Mouse (Mus musculus) left cerebral cortex, postnatal 36 days (tissue): Measurements from ENCODE around the gene Ube2e1. TPM values are rescaled to one million over a fixed set of nuclear protein-coding genes. Genes with fewer than 3 reads are reported as not detected.
"Not testable (repeated sequence)": the region's sequence is repeated elsewhere in the genome, so short reads cannot be mapped to it uniquely, and the experiment has no call there.

Experiments
- DNase-seq, 2 experiments: peaks; one replicate each; pipeline ENCODE4 v3.0.0; 2021 to 2022; ENCODE audit warnings: low spot score in 2 of 2, mixed read lengths in 1 of 2
- intact Hi-C: fragments of 180-260 bp; cut with DNase I; formaldehyde crosslinking; loops from one replicate; pipeline ENCODE4 v1.15.1; 2025
- total RNA-seq, 2 experiments: library from RNA; stranded (reverse); gene quantifications; 2 replicates each; pipeline ENCODE4 v1.2.3; 2021

Ube2e1 gene
- total RNA-seq, 2 experiments from 2014 or later, result 121 to 122 TPM

DNA sequence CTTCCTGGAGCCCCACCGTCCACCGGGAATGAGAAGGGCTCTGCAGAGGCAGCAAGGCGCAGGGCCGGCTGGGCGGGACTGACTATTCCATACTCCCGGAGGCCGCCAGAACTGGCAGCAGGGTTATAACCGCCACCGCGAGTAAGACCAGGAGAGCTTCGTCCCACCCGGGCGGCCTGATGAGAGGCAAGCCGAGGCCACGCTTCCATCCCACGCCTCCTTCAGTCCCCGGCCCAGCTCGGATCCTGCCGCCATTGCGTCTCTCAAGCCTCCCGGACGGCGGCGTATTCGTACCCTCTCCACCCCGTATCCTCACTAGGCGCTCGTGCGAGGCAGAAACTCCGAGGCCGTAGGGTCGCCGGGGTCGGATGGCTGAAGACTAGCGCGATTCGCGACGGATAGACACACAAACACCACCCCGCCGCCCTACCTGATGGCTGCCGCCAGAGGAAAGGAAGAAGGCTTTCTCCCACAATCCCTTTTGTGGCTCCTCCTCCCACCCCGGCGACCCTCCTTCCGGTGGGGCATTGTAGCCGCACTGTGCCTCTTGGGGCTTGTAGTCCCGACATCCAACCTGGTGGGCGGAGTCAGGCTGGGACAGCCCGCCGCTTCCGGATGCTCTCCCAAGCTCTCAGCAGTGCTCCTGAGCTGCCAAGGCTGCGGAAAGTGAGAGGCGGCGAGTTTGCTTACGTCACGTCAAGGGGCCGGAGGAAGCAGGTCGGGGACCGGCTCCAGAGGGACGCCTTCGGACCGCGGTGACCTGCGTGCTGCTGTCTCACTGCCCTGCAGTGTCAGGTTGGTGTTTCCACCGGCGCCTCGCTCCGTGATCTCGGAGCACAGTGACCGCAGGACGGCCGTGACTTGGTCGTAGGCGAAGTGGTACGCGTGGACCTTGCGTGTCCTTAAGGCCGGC, 60.9 kb downstream of the Ube2e1 start, which contains the start of the genes Nkiras1 and Rpl15:
Gene Nkiras1, plus strand, starts transcription at position 608 of the 913 bp plus-strand sequence.
Gene Rpl15, minus strand, starts transcription at position 863 of the 913 bp plus-strand sequence.
- peak; percentile 98 for DNase-seq
- intact Hi-C loops, result loop anchor here (1.0 to 5.0 kb wide), 2 partner anchors 31 to 62 kb away; partner anchors contain the start of genes Nr1d2 and Ube2e1

DNA sequence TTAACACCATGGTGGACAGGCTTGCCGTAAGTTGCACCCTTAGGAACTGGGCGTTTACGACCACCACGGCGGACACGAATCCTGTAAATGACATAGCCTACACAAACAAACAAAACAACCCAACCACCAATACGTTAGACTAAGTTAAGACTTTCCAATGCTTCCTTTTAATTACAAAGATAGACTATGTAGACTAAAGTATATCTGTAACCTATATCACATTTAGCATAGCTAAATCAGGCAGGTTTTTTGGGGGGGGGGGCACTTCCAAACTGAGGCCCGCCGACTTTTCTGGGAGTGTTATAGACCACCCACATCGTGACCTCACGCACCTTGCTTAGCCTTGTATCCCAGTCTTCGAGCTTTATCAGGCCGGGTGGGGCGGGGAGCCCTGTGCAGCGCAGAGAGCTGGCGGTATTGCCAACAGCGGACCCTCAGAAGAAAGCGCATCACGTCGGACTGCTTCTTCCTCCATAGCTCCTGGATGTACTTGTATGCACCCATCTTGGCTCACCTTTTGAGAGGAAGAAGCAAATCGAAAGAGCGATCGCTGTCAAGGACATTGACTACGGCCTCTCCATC, 61.6 kb downstream of the Ube2e1 start:
- DNase-seq, result not testable (repeated sequence)
- intact Hi-C loops, result loop anchor here (5.0 kb wide), 1 partner anchor 62 kb away; the partner anchor contains the start of gene Ube2e1

DNA sequence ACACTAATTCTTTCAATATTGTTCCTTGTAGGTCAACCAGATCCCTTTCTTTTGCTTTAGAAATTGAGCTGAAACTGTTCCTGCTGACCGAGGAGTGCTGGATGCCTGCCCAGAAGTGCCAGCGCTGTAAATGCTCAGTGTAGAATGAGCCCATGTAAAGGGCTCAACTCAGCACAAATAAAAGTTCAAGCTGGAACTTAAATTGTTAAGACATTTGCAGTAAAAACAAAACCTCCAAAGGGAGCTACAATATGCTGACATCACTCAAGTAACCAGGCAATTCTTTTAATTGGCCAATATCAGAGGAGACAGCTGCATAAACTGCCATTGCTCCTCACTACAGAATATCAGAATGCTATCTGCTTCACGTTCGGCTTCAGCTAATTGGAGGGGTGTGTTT, 68.2 kb downstream of the Ube2e1 start:
- DNase-seq, result peak in 1 of 2 experiments; percentile 33

DNA sequence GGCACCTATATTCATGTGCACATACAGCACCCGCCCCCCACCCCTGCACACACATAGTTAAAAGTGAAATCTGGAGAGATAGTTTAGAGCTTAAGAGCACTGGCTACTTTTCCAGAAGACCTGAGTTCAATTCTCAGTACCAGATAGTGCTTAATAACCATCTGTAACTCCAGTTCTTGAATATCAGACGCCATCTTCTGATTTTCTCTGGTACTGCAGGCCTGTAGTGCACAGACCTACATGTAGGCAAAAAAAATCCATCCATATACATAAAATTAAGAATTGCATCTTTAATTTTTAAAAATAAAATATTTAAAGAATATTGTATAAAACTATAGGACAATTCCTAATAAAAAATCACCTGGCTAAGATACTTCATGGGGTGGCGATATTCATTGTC, 70.5 kb downstream of the Ube2e1 start:
- intact Hi-C loops, result no loop called here
- DNase-seq, result no peak

More for the DNA sequence above, 68.2 kb downstream of the Ube2e1 start:
- intact Hi-C loops, result no loop called here

DNA sequence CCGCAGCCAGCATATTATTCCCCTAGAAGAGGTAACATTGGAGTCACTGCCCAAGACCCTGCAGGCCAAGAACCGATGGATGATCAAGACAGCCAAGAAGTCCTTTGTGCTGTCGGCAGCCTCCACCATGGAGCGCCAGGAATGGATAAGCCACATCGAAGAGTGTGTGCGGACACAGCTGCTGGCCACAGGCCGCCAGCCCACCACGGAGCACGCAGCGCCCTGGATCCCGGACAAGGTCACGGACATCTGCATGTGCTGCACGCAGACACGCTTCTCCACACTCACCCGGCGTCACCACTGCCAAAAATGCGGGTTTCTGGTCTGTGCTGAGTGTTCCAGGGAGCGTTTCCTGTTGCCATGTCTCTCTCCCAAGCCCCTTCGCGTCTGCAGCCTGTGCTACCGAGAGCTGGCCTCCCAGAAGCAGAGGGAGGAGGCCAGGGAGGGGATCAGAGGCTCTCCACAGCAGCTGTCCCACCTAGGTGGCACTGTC, 89.0 kb downstream of the Ube2e1 start:
- intact Hi-C loops, result no loop called here
- DNase-seq, result no peak

DNA sequence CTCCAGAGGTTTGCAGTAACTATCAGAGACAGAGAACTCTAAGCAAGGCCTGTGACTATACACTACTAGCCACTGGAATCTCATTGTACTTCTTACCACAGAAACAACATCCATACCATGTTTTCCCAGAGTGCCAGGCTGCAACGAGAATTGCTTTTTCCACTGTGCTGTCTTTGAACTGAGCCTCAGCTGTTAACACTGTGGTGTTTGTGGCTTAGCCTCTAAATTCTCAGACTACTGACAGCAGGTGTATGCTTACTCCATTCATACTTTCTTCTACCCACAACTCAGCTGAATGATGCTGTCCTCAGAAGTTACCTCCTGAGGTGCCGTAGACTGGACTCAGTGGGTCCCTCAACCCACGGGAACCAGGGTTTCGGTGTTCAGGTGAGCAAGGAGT, 89.9 kb downstream of the Ube2e1 start:
- intact Hi-C loops, result no loop called here
- no peak for DNase-seq

DNA sequence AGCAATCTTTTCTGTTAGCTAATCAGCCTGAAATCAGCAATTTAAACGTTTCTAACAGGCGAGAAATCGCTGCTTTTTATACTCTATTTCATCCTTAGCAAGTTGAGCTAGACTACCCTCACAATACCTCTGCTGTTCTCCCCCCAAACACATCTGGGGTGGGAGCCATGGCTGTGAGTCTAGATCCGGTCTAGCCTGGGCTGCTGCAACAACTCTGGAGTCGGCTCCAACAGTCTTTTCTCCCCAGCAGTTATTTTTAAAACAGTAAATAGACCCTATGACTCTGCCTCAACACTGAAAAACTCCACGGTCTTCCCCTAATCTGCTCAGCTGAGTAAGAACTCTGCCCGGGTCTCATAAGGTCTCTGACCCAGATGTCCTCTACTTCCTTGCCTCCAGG, 91.5 kb downstream of the Ube2e1 start:
- intact Hi-C loops, result no loop called here
- no peak for DNase-seq

DNA sequence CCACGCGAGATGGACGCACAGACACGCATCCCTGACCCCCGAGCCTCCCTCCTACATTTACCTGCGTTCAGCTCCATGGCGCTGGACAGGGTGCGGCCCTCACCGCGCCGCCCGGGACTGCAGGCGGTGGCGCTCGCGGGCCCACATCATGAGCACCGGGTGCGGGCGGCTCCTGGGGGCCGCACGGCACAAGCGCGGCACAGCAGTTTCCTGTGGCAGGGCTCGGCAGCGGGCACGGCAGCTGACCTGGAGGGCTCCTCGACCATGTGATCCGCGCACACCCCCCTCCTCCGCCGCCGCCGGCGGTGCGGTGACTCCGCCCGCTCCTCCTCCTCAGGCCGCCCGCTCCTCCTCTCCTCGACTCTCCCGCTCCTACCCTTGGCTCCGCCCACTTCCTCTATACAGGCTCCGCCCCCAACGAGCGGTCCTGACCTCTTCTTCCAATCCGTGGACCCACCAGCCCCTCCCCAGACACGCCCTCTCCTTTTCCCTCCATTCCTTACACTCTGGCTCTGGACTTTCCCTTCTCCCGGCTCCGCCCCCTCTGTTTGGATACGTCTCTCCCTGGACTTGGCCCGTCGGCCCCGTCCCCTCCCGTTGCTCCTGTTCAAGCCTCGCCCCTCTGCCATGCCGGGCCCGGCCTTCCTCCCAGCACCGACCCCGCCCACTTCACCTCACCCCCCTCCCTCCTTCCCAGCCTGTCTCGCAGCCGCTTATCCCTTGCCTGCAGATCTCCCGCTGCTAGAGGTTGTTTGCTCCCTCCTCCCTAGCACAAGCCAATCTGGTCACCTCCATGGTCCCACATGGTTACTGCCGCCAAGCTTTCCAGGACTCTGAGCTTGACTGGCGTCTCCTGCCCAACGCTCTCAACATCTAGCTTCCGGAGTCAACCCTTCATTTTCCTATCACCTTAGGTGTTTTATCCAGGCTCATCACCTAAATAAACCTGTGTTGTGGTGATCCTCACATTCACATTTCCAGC, 92.6 kb downstream of the Ube2e1 start, which contains the start of gene Nr1d2:
Gene Nr1d2, minus strand, starts transcription at position 378 of the 982 bp plus-strand sequence.
- intact Hi-C loops, result loop anchor here (1.0 kb wide), 1 partner anchor 32 kb away; the partner anchor contains the start of genes Nkiras1 and Rpl15
- DNase-seq, result peak; percentile 97 to 98

DNA sequence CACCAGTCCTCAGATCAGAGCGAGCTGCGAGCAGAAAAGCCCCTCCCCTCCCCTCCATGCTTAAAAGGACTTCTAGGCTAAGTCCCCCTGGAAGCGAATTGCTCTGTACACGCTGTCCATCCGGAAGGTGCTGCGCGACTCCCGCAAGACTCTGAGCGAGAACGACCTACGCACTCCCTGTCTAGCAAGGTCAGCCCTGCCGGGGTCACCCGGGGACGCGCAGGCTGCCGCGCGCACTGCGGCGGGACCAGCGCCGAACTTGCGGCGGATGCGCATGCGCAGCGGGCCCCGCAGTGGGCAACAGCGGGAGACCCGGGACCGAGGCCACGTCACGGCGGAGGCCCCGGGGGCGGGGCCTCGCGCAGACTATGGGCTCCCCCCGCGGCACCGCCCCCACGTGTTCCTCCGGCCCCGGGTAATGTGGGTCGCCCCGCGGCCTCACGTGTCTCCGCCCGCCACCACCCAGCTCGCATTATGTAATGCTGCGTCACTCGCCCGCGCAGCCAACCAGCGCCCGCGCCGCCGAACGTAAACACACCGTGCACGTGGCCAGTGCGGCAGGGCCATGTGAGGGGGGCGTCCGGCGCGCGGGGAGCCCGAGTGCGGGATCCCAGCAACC, 93.4 kb downstream of the Ube2e1 start:
- DNase-seq, result peak; percentile 98 to 99
- intact Hi-C loops, result no loop called here

DNA sequence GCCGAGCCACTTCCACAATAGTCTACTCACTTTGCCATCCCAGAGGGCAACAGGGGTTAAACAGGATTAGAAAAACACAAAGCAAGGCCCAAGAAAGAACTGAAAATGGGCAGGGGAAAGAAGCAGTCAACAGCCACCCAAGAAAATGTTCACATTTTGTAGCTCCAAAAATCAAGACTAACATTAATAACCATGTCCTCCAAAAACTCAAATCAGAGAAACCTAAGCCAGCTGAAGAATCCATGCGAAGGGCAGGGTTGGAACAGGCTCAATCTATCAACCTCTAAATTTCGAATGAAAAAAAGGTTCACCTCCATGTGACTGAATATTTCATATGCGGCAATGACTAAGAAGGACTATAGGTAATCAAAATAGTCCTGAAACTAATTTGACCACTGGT, 94.3 kb downstream of the Ube2e1 start:
- intact Hi-C loops, result no loop called here
- DNase-seq, result no peak

DNA sequence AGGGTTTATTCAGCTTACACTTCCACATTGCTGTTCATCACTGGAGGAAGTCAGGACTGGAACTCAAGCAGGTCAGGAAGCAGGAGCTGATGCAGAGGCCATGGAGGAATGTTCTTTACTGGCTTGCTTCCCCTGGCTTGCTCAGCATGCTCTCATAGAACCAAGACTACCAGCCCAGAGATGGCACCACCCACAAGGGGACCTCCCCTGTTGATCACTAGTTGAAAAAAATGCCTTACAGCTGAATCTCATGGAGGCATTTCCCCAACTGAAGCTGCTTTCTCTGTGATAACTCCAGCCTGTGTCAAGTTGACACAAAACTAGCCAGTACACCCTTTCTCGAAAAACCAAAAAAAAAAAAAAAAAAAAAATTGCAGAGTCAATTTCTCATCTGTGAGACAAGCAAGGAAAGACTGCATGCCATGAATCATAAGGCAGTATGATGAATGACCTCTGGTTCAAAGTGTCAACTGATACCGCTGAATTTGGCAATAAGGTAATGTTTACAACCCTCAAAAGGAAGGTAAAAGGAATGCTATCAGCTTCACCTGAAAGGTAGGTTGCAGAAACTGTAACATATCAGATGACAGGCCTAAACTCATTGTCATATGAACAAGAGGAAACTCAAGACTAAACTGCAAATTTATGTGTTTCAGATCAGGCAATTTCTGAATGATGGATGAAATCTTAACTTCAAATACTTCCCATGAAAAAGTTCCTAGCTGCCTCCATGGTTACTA, 95.0 kb downstream of the Ube2e1 start:
- intact Hi-C loops, result not testable (repeated sequence)

DNA sequence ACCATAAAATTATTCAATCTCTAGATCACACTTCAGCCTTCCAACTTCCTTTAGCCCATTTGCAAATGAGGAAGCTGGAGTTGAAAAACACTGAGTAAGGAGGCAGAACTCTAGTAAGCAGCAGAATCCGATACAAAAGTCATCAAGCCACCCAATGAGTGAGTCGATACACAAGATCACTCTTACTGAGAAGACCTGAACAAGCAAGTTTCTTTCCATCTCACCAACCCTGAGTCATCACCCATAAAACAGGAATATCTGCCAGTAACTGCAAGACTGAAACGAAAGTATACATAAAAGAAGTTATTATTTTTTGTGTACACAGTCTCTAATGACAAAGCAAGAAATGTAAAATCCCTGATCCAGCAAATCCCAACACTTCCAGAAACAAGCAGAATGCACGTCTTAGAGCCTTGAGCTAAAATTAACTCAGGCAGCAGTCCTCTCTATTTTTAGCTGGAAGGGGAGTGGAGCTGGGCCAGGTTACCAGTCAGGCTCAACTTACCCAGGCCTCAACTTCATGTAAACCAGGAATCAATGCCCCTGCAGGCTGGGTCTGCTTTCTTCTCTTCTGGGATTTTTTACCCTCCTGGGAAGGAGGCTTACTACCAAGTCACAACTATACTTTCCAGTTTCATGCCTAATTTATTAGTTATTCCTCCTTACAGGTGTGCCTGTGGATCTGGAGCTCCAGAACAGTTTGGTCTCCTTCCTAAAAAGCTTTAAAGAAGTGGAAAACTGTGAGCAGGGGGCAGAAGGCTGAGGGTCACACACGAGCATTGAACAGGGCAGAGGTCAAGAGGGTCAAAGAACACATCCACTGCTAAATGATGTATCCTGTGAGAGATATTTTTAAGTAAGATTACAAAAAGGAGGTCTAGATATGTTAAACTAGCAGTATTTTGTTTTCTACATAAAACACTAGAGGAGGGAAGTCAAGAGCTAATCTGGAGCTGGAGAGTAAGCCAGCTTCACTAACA, 97.4 kb downstream of the Ube2e1 start:
- intact Hi-C loops, result no loop called here

More for the DNA sequence above, 95.0 kb downstream of the Ube2e1 start:
- not testable (repeated sequence) for DNase-seq

DNA sequence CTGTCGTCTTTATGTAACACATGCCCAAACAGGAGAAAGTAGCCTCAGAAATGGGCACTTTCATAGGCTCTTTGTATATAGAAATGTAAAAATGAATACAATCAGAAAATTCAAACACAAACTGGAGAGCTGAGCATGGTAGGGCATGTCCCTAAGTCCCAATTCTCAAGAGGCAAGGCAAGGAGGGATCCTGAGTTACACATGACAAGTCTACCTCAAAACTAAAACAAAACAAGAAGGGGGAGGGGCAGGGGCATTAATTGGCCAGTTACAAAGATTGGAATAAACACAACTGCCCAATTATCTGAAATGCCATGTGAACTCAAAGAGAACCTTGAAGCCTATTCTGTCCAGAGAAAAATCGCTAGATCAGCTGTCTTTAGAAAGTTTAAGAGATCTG, 98.6 kb downstream of the Ube2e1 start:
- intact Hi-C loops, result no loop called here
- DNase-seq, result no peak

More for the DNA sequence above, 97.4 kb downstream of the Ube2e1 start:
- no peak for DNase-seq
